Mouse (Mus musculus) intestine, embryonic 14.5 days (tissue): ENCODE data around the gene Dhx58. TPM values are rescaled to one million over a fixed set of nuclear protein-coding genes. Genes with fewer than 3 reads are reported as not detected.

Experiments used
- ATAC-seq: fragments of 200-750 bp; cut with Nextera tagmentation; replicated peaks from 2 replicates; pipeline ENCODE4 v1.8.0; 2017; ENCODE audit warnings: low read depth, moderate number of reproducible peaks, moderate TSS enrichment, moderate library complexity; ENCODE audit not compliant: low FRiP score, low TSS enrichment
- DNase-seq: peaks from one replicate; pipeline ENCODE4 v3.0.0-alpha.2; 2018; ENCODE audit warnings: low spot score
- H3K27ac ChIP-seq: fragments of 300-500 bp; sonication (generic); 2 replicates; pipeline ENCODE4 v1.5.1; 2014; ENCODE audit warnings: low read depth, mild to moderate bottlenecking, control low read depth
- H3K27me3 ChIP-seq: fragments of 300-500 bp; sonication (generic); replicated peaks from 2 replicates; pipeline ENCODE4 v1.6.1; 2014; ENCODE audit warnings: low read length, control low read depth; ENCODE audit not compliant: control insufficient read depth, insufficient read depth
- H3K36me3 ChIP-seq: fragments of 300-500 bp; sonication (generic); 2 replicates; pipeline ENCODE4 v1.6.1; 2014; ENCODE audit warnings: low read length, control low read depth; ENCODE audit not compliant: control insufficient read depth, insufficient read depth
- H3K4me1 ChIP-seq: fragments of 300-500 bp; sonication (generic); replicated peaks from 2 replicates; pipeline ENCODE4 v1.6.1; 2014; ENCODE audit warnings: low read length, control low read depth, mixed read lengths; ENCODE audit not compliant: control insufficient read depth, insufficient read depth
- H3K4me2 ChIP-seq: fragments of 300-500 bp; sonication (generic); 2 replicates; pipeline ENCODE4 v1.6.1; 2014; ENCODE audit warnings: low read length
- H3K4me3 ChIP-seq: fragments of 300-500 bp; sonication (generic); 2 replicates; pipeline ENCODE4 v1.5.1; 2014; ENCODE audit warnings: low read depth, low read length, control low read depth, mixed read lengths
- H3K9ac ChIP-seq: fragments of 300-500 bp; sonication (generic); 2 replicates; pipeline ENCODE4 v1.6.1; 2014; ENCODE audit warnings: mild to moderate bottlenecking, low read length
- H3K9me3 ChIP-seq: fragments of 300-500 bp; sonication (generic); 2 replicates; pipeline ENCODE4 v1.6.1; 2016; ENCODE audit warnings: low read length, control low read depth; ENCODE audit not compliant: control insufficient read depth
- WGBS: fragments of 180-500 bp; shearing (Covaris S2); extraction: QIAGEN DNeasy Blood & Tissue Kit; methylation state at CpG from one replicate; pipeline ENCODE4 v1.1.7; 2014; 5-methylcytosine and 5-hydroxymethylcytosine counted together
- polyA plus RNA-seq: library from polyadenylated mRNA; unstranded; fragments of >200 nt; fragmentation: Nextera tagmentation; extraction: Ambion mirVana; gene quantifications from 2 replicates; pipeline ENCODE4 v1.2.1, GENCODE M21; 2014

The Dhx58 gene
- 2.2 and 2.4 TPM in 2 replicates for polyA plus RNA-seq

DNA sequence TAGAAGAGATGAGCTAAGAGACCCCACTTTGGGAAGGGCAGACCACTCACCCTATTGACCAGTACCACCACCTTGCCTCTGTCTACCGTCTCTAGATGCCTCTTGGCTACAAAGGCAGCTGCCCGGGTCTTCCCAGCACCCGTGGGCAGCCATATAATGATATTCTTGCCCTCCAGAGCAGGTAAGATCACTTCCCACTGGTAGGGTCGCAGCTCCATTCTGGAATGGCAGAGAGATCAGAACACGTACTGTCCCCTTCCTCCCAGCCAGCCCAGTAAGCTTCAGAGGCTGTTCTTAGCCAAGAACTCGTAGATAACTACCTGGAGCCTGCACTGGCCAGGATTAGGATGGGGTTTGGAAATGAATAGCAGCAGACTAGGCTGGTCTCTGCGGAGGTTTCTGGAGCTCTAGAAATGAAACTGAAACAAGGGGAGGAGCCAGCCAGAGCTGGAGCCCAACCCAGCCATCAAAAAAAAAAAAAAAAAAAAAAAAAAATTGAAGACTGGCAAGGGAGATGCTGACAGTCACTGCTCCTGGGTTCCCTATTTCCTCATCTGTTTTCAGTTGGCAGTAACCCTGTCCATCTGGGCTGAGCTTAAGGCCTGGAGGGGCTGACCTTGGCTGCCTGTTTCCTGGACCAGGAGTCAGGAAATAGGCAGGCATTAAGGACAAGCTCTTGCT lies at the start of gene Dhx58:
Gene Dhx58 (minus strand): TSS at position 421 of the 681 bp plus-strand sequence.
- H3K9ac ChIP-seq = no peak within 1 kb of the TSS
- no peak within 1 kb of the TSS for H3K4me3 ChIP-seq
- WGBS = 69% methylated on average over 7 of the region's 7 CpGs
- no peak within 1 kb of the TSS for H3K27ac ChIP-seq
- H3K9me3 ChIP-seq = no peaks in the 10 kb centered on the region
- ATAC-seq (no peak; the same call in 1 of the 2 replicates), DNase-seq (no peak)
- no peaks in the 10 kb centered on the region for H3K27me3 ChIP-seq
- no peak within 1 kb of the TSS for H3K4me2 ChIP-seq
- H3K36me3 ChIP-seq = peaks cover 45% of the 10 kb centered on the region
- no peaks in the 10 kb centered on the region; the same call in 1 of the 2 replicates for H3K4me1 ChIP-seq

DNA sequence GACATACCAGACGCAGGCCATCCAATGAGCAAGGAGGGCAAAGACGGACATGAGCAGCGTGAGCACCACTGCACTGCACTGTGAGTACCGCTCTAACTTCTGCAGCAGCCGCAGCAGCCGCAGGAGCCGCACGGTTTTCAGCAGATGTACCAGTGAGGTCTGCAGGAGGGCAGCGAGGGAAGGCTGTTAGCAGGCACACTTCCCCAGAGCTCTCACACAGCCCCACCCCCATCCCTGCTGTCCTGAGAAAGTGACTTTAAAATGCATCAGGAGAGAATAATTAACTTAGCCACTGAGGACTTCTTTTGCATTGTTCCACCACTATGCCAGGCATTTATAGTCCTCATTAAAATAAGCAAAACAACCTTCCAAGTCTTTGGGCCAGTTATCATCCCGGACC lies 48.2 kb upstream of the Dhx58 start:
- Histone ChIP-seq H3K9me3 (no peaks in the 10 kb centered on the region), H3K27ac (no peak overlapping the region), H3K4me1 (no peaks in the 10 kb centered on the region), H3K27me3 (peaks cover 14% of the 10 kb centered on the region; the same call in 1 of the 2 replicates), H3K4me3 (no peak overlapping the region), H3K9ac (no peak overlapping the region), H3K36me3 (no peaks in the 10 kb centered on the region), H3K4me2 (no peak overlapping the region)
- ATAC-seq (no peak), DNase-seq (no peak)
- 25% methylated on average over 9 of the region's 10 CpGs for WGBS

DNA sequence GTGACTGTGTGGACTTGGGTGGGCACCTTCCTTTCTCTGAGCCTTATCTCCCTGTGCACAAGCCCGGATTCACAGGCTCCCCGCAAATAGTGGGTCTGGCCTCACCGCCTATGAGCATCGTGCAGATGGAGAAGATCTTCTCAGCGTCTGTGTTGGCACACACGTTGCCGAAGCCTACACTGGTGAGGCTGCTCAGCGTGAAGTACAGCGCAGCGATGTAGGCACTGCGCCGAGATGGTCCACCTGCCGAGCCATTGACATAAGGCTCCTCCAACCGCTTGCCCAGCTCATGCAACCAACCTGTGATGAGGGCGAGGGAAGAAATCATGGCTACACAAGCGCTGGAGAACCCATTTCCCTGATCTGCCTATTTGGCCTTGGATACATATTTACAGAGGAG lies 46.1 kb upstream of the Dhx58 start:
- Histone ChIP-seq H3K27me3 (peaks cover 14% of the 10 kb centered on the region; the same call in 1 of the 2 replicates), H3K4me2 (no peak overlapping the region), H3K4me3 (no peak overlapping the region), H3K4me1 (no peaks in the 10 kb centered on the region), H3K9me3 (no peaks in the 10 kb centered on the region), H3K36me3 (no peaks in the 10 kb centered on the region), H3K27ac (no peak overlapping the region), H3K9ac (no peak overlapping the region)
- ATAC-seq (no peak), DNase-seq (no peak)
- 90% methylated on average over 16 of the region's 16 CpGs for WGBS

DNA sequence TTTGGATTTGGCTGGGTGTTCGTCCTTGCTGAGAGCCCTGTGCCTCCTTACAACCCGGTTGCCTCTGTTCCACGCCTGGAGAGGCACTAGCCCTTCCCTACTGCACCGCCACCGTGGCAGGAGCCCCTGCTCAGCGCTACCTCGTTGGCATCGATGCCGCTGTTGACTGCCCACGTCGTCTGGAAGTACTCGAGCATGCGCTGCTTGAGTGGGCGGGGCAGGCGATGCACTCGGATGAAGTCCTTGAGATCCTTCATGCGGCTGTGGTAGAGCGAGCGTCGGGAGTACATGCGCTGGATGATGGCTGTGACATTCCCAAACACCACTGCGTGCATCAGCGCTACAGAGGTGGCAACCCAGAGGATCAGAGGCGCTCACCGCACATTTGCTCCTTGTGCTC lies 45.4 kb upstream of the Dhx58 start:
- WGBS = 38% methylated on average over 25 of the region's 25 CpGs

GRCm38 (mm10) chr11:100748620-100749019 lies 44.5 kb upstream of the Dhx58 start:
- ATAC-seq = no peak
- no peaks in the 10 kb centered on the region for H3K9me3 ChIP-seq
- H3K4me3 ChIP-seq = no peak overlapping the region
- no peak for DNase-seq
- H3K27me3 ChIP-seq = peaks cover 14% of the 10 kb centered on the region; the same call in 1 of the 2 replicates
- WGBS = 74% methylated on average over 4 of the region's 4 CpGs
- no peaks in the 10 kb centered on the region for H3K4me1 ChIP-seq
- no peak overlapping the region for H3K27ac ChIP-seq
- H3K9ac ChIP-seq = no peak overlapping the region
- no peaks in the 10 kb centered on the region for H3K36me3 ChIP-seq
- H3K4me2 ChIP-seq = no peak overlapping the region

More for the DNA sequence above, 45.4 kb upstream of the Dhx58 start:
- no peak for ATAC-seq
- H3K4me2 ChIP-seq = no peak overlapping the region
- no peaks in the 10 kb centered on the region for H3K9me3 ChIP-seq
- H3K27ac ChIP-seq = no peak overlapping the region
- no peaks in the 10 kb centered on the region for H3K36me3 ChIP-seq
- no peak overlapping the region for H3K9ac ChIP-seq
- DNase-seq = no peak
- no peaks in the 10 kb centered on the region for H3K4me1 ChIP-seq
- H3K4me3 ChIP-seq = no peak overlapping the region
- H3K27me3 ChIP-seq = peaks cover 14% of the 10 kb centered on the region; the same call in 1 of the 2 replicates

DNA sequence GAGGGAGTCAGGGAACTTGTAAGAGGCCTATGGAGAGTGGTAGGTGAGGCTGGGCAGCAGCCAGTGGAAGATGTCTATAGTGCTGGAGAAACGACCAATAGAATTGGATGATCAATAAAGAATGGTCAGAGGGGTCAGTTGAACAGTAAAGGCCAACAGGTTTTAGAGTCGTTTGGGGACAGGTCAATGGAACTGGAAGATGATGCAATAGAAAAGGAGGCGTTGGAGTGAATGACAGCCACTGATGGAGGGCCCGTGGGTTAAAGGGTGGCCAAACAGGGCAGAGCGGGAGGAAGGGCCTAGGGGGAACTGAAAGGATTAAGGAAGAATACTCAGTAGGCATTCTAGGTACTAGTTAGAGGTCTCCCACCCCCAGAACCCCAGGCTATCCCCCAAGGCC lies 43.0 kb upstream of the Dhx58 start:
- H3K27ac ChIP-seq = no peak overlapping the region
- H3K4me2 ChIP-seq = no peak overlapping the region
- peaks cover 9% of the 10 kb centered on the region; the same call in 1 of the 2 replicates for H3K27me3 ChIP-seq
- no peak overlapping the region for H3K4me3 ChIP-seq
- H3K9me3 ChIP-seq = no peaks in the 10 kb centered on the region
- no peak for DNase-seq
- no peaks in the 10 kb centered on the region for H3K4me1 ChIP-seq
- H3K9ac ChIP-seq = no peak overlapping the region
- 69% methylated on average over 5 of the region's 5 CpGs for WGBS
- ATAC-seq = no peak
- H3K36me3 ChIP-seq = no peaks in the 10 kb centered on the region

- ATAC-seq (no peak), DNase-seq (no peak)
- no peak overlapping the region for H3K27ac ChIP-seq
- H3K27me3 ChIP-seq = peaks cover 7% of the 10 kb centered on the region; the same call in 1 of the 2 replicates
- WGBS = 90% methylated on average over 10 of the region's 10 CpGs
- no peaks in the 10 kb centered on the region for H3K36me3 ChIP-seq
- no peak overlapping the region for H3K4me2 ChIP-seq
- no peak overlapping the region for H3K4me3 ChIP-seq
- H3K9me3 ChIP-seq = no peaks in the 10 kb centered on the region
- H3K9ac ChIP-seq = no peak overlapping the region
- H3K4me1 ChIP-seq = no peaks in the 10 kb centered on the region
Observed at GRCm38 (mm10) chr11:100746546-100746945, 42.5 kb upstream of the Dhx58 start.

GRCm38 (mm10) chr11:100745085-100745484 lies 41.0 kb upstream of the Dhx58 start:
- WGBS = 15% methylated on average over 6 of the region's 6 CpGs
- peak; percentile 66 for DNase-seq
- Histone ChIP-seq H3K4me3 (no peak overlapping the region), H3K9ac (no peak overlapping the region), H3K36me3 (no peaks in the 10 kb centered on the region), H3K9me3 (no peaks in the 10 kb centered on the region), H3K4me1 (no peaks in the 10 kb centered on the region), H3K27me3 (peaks cover 5% of the 10 kb centered on the region; the same call in 1 of the 2 replicates), H3K27ac (no peak overlapping the region), H3K4me2 (no peak overlapping the region)
- ATAC-seq = no peak

DNA sequence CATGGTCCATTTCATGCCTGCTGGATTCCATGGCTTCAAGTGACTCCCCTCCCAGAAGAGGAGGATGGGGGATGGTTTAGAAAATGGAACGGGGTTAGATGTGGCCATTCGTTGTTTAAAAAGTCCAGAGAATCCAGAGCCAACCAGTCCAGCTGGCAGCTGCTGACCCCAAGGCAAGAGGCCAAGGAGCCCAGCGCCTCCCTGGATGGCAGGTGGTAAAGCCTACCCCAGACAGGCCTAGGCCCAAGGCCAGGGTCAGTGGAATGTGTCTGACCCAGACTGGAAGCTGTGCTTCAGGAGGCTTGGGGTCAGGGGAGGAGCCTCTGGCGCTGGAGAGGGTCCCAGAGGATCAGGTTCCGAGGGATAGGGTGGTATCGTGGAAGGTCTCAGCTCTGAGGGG lies 37.3 kb upstream of the Dhx58 start:
- H3K4me2 ChIP-seq = no peak overlapping the region
- H3K27me3 ChIP-seq = no peaks in the 10 kb centered on the region
- ATAC-seq = no peak
- WGBS = 73% methylated on average over 6 of the region's 6 CpGs
- peaks cover 12% of the 10 kb centered on the region for H3K4me1 ChIP-seq
- H3K9me3 ChIP-seq = no peaks in the 10 kb centered on the region
- no peak overlapping the region for H3K9ac ChIP-seq
- H3K27ac ChIP-seq = no peak overlapping the region
- H3K4me3 ChIP-seq = no peak overlapping the region
- no peaks in the 10 kb centered on the region for H3K36me3 ChIP-seq
- DNase-seq = no peak
